Mouse (Mus musculus) C2C12 (cell line): ENCODE data around the gene Fxyd4. TPM values are rescaled to one million over a fixed set of nuclear protein-coding genes. Genes with fewer than 3 reads are reported as not detected.

Experiments used
- H3K27me3 ChIP-seq: one replicate; pipeline ENCODE4 v1.6.1; 2011; ENCODE audit not compliant: control insufficient read depth, insufficient read depth, insufficient read length
- H3K36me3 ChIP-seq: one replicate; pipeline ENCODE4 v1.6.1; 2011; ENCODE audit not compliant: control insufficient read depth, insufficient read depth
- H3K4me3 ChIP-seq: one replicate; pipeline ENCODE4 v1.5.1; 2011; ENCODE audit warnings: mild to moderate bottlenecking, control low read depth; ENCODE audit not compliant: poor library complexity, insufficient read depth, severe bottlenecking
- H3K79me2 ChIP-seq: one replicate; pipeline ENCODE4 v1.6.1; 2011; ENCODE audit not compliant: control insufficient read depth, insufficient read depth
- H3K79me3 ChIP-seq: one replicate; pipeline ENCODE4 v1.6.1; 2011; ENCODE audit warnings: low read depth, control low read depth
- H3ac ChIP-seq: one replicate; pipeline ENCODE3; 2011; ENCODE audit warnings: low read depth; ENCODE audit not compliant: control insufficient read depth, insufficient read length
- CEBPB ChIP-seq: IDR thresholded peaks from one replicate; pipeline ENCODE4 v1.6.1; 2011; ENCODE audit warnings: low read depth, mild to moderate bottlenecking, control low read depth, moderate library complexity
- CTCF ChIP-seq: IDR thresholded peaks from one replicate; pipeline ENCODE4 v1.5.1; 2011; ENCODE audit not compliant: control insufficient read depth, insufficient read depth, insufficient read length
- FOSL1 ChIP-seq: IDR thresholded peaks from one replicate; pipeline ENCODE4 v1.8.0; 2011; ENCODE audit warnings: mild to moderate bottlenecking, low read length; ENCODE audit not compliant: poor library complexity, insufficient read depth, severe bottlenecking
- MAX ChIP-seq: IDR thresholded peaks from one replicate; pipeline ENCODE4 v1.6.1; 2011; ENCODE audit warnings: mild to moderate bottlenecking, control low read depth
- MYOD1 ChIP-seq: IDR thresholded peaks from one replicate; pipeline ENCODE4 v1.6.1; 2011; ENCODE audit warnings: low read depth; ENCODE audit not compliant: control insufficient read depth, insufficient read length
- MYOG ChIP-seq: IDR thresholded peaks from one replicate; pipeline ENCODE4 v1.6.1; 2011; ENCODE audit not compliant: control insufficient read depth, insufficient read length; ENCODE audit errors: extremely low read depth
- USF1 ChIP-seq: IDR thresholded peaks from one replicate; pipeline ENCODE4 v1.6.1; 2011; ENCODE audit warnings: low read depth, mild to moderate bottlenecking, control low read depth, moderate library complexity
- polyA plus RNA-seq: library from polyadenylated mRNA; unstranded; fragments of >200 nt; fragmentation: generic; extraction: Trizol; gene quantifications from one replicate; pipeline ENCODE4 v1.2.1, GENCODE M21; 2012; ENCODE audit warnings: missing spikeins

The Fxyd4 gene
- polyA plus RNA-seq, 1 experiment = 0.75 TPM

DNA sequence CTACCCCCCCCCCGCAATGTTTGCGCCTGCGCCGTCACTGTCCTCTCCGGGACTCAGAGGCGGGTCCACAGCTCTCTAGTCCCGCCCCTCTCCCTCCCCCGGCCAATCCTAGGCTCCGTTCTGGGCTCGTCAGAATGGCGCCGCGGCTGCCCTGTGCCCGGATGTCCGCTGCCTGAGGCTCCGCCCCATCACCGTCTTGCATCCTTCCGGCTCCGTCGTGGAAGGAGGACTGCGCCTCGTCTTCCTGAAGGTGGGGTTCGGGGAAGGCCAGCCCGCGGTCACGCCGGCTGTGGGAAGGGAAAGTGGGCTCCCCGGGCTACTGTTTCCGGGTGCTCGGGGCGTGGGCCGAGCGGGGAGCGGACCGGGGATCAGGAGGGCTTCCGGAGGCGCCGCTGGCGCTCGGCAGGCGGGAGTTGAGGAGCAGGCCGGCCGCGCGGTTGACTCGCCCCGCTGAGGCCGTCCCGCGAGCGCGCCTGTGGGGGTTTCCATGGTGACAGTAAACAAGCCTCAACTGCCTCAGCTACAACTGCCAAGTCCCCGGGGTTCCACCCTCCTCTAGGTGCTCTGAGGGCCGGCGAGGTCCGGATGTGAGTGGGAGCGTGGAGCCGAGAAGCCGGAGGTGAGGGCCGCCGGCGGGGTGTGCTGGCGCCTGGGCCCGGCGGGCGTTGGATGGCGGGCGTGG, 30.8 kb downstream of the Fxyd4 start:
- Histone ChIP-seq H3K36me3 (peaks cover 12% of the 10 kb centered on the region), H3K79me2 (peaks cover 61% of the 10 kb centered on the region), H3K79me3 (peaks cover 45% of the 10 kb centered on the region), H3K4me3 (peak overlapping the region; percentile 98), H3K27me3 (no peaks in the 10 kb centered on the region), H3ac (peak overlapping the region; percentile 98)
- TF ChIP-seq MAX = peak; percentile 40
- no peak for TF ChIP-seq FOSL1

DNA sequence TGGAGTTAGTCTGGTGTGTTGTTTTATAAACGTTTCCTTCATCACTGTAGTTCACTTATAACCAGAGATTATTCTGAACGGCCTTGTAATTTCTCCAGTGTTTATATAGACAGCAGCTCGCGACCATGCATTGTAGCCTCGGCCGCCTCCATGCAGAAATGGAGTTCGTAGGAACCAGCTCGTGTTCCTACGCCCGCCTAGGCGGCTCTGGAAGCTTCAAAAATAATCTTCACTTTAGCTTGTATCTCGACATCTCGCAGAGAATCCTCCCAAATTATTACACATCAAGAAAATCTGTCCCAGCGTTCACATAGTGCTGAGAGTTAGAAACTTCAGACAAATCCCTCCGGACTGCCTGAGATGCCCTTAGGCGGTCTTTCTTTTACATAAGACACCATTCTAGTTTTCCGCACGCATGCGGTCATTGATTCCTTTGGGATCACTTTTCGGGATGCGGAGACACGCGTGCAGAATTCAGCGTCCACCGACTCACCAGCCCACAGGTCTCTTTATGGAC, 31.4 kb downstream of the Fxyd4 start:
- H3K36me3 ChIP-seq = peaks cover 11% of the 10 kb centered on the region
- H3ac ChIP-seq = peak overlapping the region; percentile 80
- H3K79me2 ChIP-seq = peaks cover 54% of the 10 kb centered on the region
- peak overlapping the region; percentile 98 for H3K4me3 ChIP-seq
- TF ChIP-seq CEBPB = no peak
- TF ChIP-seq USF1 = no peak
- TF ChIP-seq CTCF = no peak
- no peak for TF ChIP-seq FOSL1
- no peak for TF ChIP-seq MAX
- TF ChIP-seq MYOG = no peak
- TF ChIP-seq MYOD1 = no peak
- no peaks in the 10 kb centered on the region for H3K27me3 ChIP-seq
- H3K79me3 ChIP-seq = peaks cover 39% of the 10 kb centered on the region

DNA sequence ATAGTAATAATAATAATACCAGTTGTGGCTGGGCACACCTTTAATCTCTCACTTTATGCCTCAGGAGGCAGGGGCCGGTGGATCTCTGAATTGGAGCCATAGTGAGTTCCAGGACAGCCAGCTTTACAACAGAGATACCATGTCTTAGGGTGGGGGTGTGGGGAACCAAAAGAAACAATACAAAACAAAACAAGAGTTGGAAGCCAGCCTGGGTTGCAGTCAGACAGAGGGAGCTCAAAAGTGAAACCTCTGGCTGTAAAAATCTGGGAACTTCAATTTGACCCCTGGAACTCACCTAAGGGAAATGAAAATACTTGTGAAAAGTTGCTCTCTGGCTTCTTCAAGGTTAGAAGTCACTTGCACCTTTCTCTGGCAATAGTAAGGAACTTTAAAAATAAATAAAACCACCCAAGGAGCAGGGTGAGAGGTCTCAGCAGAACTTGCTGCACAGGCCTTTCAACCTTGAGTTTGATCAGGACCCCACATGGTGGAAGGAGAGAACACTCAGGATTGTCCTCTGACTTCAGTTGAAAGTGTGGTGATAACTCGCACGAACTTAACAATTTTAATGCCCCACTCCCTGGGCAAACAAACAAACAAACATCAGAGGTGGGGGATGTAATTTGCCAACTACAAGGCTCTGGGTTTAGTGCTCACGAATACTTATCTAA, 32.1 kb downstream of the Fxyd4 start:
- Histone ChIP-seq H3K79me3 (peaks cover 32% of the 10 kb centered on the region), H3K36me3 (peaks cover 7% of the 10 kb centered on the region), H3ac (peak overlapping the region; percentile 52), H3K27me3 (no peaks in the 10 kb centered on the region), H3K79me2 (peaks cover 47% of the 10 kb centered on the region), H3K4me3 (peak overlapping the region; percentile 98)
- TF ChIP-seq MYOG (no peak), MAX (no peak)

DNA sequence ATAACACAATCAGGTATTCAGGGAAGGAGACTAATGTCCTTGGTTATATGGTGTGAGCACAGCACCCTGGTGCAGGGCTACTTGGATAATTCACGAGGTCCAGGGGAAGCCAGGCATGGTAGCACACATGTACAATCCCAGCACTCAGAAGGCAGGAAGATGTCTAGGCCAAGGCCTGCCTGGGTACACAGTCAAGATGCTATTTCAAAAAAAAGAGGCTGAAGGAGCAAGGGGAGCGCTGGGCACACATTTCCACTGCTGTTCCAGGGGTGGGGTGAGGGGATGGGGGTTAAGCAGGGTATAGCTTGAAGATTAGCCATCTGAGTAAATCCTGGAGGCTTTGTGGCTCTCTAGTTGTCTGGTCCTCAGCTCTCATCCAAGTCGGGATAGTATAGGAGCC, 33.7 kb downstream of the Fxyd4 start:
- Histone ChIP-seq H3K4me3 (no peak overlapping the region), H3K79me3 (peaks cover 16% of the 10 kb centered on the region), H3K27me3 (no peaks in the 10 kb centered on the region), H3K79me2 (peaks cover 32% of the 10 kb centered on the region), H3K36me3 (peaks cover 3% of the 10 kb centered on the region), H3ac (no peak overlapping the region)
- TF ChIP-seq MAX (no peak), USF1 (no peak), MYOG (no peak), MYOD1 (no peak), CEBPB (no peak), CTCF (no peak), FOSL1 (no peak)

DNA sequence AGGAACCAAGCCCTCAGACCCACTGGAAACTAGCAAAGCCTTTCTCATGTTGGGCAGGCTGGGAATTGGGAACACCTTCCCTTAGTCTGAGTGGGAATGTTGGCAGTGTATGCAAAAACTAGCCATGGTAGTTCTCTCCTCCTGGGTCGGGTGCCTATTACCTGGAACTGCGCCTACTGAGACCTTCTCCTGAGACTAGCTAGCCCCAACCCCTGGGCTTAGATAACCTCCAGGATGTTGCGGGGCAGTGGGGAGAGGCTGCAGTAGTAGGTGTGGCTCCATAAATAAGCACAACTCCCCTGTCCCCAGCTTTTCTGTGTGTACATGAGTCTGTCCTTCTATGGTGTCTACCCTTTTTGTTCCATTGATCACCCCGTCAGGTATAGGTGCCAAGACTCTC, 34.9 kb downstream of the Fxyd4 start:
- peaks cover 19% of the 10 kb centered on the region for H3K79me2 ChIP-seq
- TF ChIP-seq CEBPB (no peak), FOSL1 (no peak), CTCF (no peak), MYOD1 (no peak), USF1 (no peak), MYOG (no peak), MAX (no peak)
- H3K4me3 ChIP-seq = no peak overlapping the region
- no peak overlapping the region for H3ac ChIP-seq
- H3K27me3 ChIP-seq = no peaks in the 10 kb centered on the region
- H3K79me3 ChIP-seq = peaks cover 4% of the 10 kb centered on the region
- H3K36me3 ChIP-seq = no peaks in the 10 kb centered on the region
